Mouse (Mus musculus) gastrocnemius, adult 8-10 months (tissue): ENCODE results near the gene Rps6kl1. TPM values are rescaled to one million over a fixed set of nuclear protein-coding genes. Genes with fewer than 3 reads are reported as not detected.
A peak's percentile ranks its signal among the peaks of the same experiment; 100 is the strongest.

Experiments
- DNase-seq, 2 experiments: peaks; one replicate each; pipeline ENCODE4 v3.0.0; 2022; ENCODE audit warnings: low spot score in 2 of 2
- total RNA-seq, 4 experiments: library from RNA; stranded (reverse); gene quantifications; 2 replicates each; pipeline ENCODE4 v1.2.4; 2022

Rps6kl1 gene
- total RNA-seq, 4 experiments from 2014 or later, result 0.31 to 0.46 (median 0.32) TPM

DNA sequence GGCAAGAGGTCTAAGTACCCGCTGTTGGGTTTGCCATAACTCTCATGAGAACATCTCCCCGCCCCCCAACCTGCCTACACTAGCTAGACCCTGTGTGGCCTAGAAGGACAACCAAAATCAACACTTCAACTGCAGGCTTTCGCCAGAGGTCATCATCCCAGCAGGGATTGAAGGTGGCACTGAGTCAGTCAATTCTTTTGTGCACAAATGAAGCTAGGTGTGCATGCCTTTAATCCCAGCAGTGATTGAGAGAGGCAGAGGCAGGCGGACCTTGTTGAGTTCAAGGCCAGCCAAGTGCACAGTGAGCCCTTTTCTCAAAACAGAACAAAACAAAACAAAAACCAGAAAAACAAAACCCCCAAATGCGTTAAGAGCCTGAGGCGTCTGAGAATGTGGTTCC, 10.0 kb downstream of the Rps6kl1 start:
- no peak for DNase-seq

DNA sequence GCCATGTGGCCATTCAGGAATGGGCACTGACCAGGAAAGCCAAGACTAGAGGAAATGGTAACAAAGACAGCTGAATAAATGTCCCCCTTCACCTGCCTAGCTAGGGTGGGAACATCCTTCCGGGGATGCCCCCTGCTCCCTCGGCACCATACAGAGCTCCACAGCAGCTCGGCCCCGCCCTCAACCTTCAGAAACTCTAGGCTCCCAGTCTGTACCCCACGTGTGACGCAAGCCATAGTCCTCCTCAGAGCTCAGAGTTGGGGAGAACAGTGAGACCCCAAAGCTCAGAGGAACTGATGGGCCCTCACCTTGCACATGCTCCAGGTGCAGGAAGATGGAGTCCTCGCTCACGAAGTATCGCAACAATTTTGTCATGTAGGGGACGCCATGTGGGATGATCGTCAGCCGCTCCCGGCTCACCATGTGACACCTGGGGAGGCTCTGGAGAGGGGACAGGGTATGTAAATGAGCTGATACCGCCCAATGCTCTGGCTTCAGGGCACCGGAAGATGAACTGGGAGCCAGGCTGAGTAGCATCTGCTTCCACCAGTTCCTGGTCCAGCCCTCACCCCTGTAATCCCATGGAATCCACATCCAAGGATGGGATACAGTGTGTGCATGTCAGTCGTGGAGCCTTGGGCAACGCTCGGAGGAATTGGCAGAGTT, 10.9 kb downstream of the Rps6kl1 start:
- no peak for DNase-seq

DNA sequence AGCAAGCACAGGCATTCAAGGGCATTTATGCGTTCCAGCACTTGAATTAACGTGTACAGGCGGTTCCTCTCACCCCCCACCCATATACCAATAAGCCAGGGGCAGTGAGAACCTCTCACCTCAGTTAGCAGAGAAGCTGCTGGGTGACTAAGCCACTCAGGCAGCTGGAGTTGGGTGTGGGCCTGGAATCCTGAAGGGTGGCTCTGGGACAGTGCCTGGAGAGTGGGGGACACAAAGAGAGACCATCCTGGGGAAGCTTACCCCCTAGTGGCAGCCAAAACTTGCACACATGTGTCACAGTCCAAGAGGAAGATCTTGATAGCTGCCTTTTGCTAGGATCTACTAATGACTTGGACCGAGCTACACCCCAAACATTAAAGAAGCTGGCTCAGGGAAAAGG, 14.4 kb downstream of the Rps6kl1 start:
- no peak for DNase-seq

GRCm38 (mm10) chr12:85135513-85136470, 15.3 kb downstream of the Rps6kl1 start:
- DNase-seq, result no peak

- no peak for DNase-seq
Observed at GRCm38 (mm10) chr12:85134043-85134794, 16.8 kb downstream of the Rps6kl1 start.

GRCm38 (mm10) chr12:85131361-85131760, 19.7 kb downstream of the Rps6kl1 start:
- no peak for DNase-seq

GRCm38 (mm10) chr12:85129426-85129978, 21.6 kb downstream of the Rps6kl1 start:
- no peak for DNase-seq

- no peak for DNase-seq
Observed at GRCm38 (mm10) chr12:85126986-85127603, 24.0 kb downstream of the Rps6kl1 start.

GRCm38 (mm10) chr12:85124751-85125150, 26.3 kb downstream of the Rps6kl1 start:
- no peak for DNase-seq

- no peak for DNase-seq
Observed at GRCm38 (mm10) chr12:85123645-85124044, 27.4 kb downstream of the Rps6kl1 start.

- DNase-seq, result no peak
Observed at GRCm38 (mm10) chr12:85123108-85123530, 27.9 kb downstream of the Rps6kl1 start.

DNA sequence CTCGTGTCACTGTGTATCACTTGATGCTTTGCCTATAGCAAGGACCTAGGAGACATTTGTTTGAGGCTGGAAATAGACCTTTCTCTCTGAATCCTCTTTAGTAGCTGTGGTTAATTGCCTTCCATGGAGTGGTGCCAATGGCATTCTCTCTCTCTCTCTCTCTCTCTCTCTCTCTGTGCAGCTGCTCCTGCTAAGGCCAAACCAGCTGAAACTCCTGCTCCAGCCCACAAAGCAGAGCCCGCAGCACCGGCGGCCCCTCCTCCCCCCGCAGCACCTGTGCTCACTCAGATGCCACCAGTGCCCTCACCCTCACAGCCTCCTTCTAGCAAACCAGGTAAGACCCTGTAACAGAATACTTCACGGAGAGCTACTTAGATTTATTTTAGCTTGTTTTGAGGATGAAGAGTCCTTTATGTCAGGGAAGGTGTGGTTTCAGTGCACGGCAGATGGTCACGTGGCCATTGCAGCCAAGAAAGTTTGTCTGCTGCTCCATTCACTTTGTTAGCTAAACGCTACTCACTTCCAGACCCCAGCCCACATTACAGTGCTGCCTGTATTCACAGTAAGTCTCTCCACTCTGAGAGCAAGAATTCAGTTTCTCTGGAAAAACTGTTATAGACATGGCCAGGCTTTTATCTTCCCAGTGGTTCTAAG, 29.1 kb downstream of the Rps6kl1 start:
- no peak for DNase-seq

DNA sequence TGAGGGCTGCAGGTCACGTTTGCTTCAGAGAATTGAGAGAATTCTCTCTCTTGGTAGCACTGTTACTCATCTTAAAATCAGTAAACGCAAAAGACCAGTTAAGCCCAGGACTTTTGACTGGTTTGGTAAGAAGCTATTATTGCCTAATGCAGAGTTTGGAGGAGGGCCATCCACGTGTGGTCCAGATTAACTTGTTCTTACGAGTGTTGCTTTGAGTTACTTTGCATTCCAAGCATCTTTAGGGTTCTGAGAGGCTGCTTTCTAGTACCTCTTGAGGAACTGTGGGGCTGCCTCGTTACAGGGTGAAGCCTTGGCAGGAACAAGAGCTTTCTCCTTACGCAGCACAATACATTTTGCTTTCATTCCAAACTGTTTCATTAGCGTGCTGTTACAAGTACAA, 35.4 kb downstream of the Rps6kl1 start:
- no peak for DNase-seq

- no peak for DNase-seq
Observed at GRCm38 (mm10) chr12:85113917-85114316, 37.1 kb downstream of the Rps6kl1 start.

GRCm38 (mm10) chr12:85113337-85113736, 37.7 kb downstream of the Rps6kl1 start:
- no peak for DNase-seq

DNA sequence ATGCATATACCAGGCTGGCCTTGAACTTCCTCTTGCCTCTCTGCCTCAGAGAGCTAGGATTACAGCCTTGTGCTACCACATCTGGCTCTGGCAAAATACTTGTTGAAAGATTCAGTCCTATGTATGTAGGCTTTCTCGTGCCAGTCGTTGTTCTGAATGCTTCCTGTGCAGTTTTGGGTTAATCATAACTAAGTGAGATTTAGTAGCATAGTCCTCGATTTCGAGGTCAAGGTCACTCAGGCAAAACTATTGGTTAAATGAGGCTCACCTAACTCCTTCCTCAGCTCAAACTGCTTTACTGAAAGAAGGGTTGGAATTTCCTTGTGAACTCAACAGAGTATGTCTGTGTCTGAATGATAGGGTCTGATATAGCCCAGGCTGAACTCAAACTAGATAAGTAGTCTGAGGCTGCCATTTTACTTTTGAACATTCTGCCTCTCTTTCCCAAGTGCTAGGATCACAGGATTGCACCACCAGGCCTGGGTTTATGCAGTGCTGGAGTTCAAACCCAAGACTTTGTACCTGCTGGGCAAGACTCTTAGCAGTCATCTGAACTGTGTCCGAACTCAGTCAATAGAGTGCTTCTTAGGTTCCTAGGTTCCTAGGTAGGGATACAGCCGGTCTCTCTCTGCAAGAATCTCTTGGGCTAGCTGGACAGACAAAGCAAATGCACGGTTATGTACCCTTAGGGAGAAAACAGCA, 38.4 kb downstream of the Rps6kl1 start:
- DNase-seq, result no peak

- DNase-seq, result peak; percentile 72 to 77
Observed at GRCm38 (mm10) chr12:85110698-85111592, 40.1 kb downstream of the Rps6kl1 start, which contains the start of the genes Prox2 and Dlst. Prox2 (minus strand) TSS chr12:85110759. Dlst (plus strand) TSS chr12:85110833.

DNA sequence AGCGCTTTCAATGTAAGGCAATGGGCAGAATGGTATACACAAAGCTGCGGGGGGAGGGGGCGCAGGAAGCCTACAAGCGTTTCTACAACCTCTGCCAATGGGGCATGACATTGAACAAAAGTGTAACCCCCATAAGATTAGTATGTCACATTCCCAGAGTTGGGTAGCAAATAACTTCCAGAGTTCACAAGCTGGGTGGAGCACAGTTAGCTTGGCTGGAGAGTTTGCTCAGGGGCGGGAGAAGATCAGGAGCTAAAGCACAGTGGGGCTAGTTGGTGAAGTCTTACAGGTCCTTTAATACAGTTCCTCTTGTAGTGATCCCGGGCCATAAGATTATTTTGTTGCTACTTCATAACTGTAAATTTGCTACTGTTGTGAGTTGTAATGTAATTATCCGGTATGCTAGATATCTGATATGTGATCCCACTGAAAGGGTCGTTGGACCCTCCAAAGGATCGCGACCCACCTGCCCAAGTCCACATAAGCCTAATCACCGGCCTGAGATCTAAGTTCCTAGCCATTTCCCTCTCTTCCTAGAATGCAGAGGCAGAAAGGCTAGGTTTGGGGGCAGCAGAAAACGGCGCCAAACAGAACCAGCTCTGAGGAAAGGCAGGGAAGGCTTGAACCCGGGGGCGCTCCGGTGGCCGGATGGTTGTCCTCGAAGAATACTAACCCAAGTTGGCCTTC, 40.9 kb downstream of the Rps6kl1 start:
- no peak for DNase-seq
